20 mouse cellular contexts compared by ENCODE assay signal in the genomic region with DNA sequence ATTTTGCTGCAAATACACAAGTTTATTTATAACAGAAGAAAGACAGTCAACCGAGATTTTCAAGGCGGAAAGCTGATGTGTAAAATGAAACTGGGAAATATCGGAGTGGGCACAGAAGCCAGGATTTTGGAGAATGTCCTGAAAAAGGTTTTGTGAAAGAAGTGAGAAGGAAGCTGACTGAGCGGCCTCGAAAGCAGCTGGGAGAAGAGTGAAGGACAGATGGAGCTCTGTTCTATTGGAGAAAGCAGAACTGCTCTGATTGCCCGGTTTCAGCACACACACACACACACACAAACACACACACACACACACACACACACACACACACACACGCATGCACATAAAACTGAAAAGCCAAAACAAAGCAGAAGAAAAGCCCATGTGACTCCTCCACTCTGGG.
DNase-seq lines count a peak whose midpoint lies in the region; ATAC-seq lines count a peak whose summit lies in the region.
"Had no signal": no experiment of that assay in that cellular context is flagged by ENCODE, and none has a peak within 500 bp of the region (broad histone marks: within the 10 kb centered on the region; RNA-seq: fewer than 3 reads in every experiment).

No protein-coding gene starts in this region.

- H3K9me3 ChIP-seq in limb, embryonic 10.5 days (replicated peaks): no peaks in the 10 kb centered on the region
- H3K9me3 ChIP-seq: forebrain, embryonic 10.5 days; hindbrain, embryonic 12.5 days; hindbrain, embryonic 15.5 days had no signal

- no peak for DNase-seq in frontal cortex, postnatal 25 days (ENCODE audit: low spot score in 2 of 2)
- DNase-seq in left cerebral cortex, postnatal 25 days (ENCODE audit: low spot score in 2 of 2): peak; percentile 16 to 40
- no peak for DNase-seq in left cerebral cortex, adult 8-10 months (ENCODE audit: low spot score in 2 of 2)
- DNase-seq in limb, embryonic 10.5 days (ENCODE audit: low spot score): no peak
- DNase-seq in telencephalon, adult 2 months (ENCODE audit: low read depth, low spot score): peak; percentile 26
- DNase-seq in lung, postnatal 14 days: no peak
- DNase-seq: adrenal gland, adult 8-10 months; adrenal gland, postnatal 25 days; cerebellum, adult 18-20 months; cerebellum, adult 9-10 months; cerebellum, postnatal 14 days; gastrocnemius, postnatal 10 days; gastrocnemius, postnatal 36 days had no signal

- H3K4me1 ChIP-seq in limb, embryonic 10.5 days: peaks cover 30% of the 10 kb centered on the region
- H3K4me1 ChIP-seq: forebrain, embryonic 10.5 days; hindbrain, embryonic 15.5 days had no signal

- H3K4me3 ChIP-seq in limb, embryonic 10.5 days: no peak overlapping the region
- H3K4me3 ChIP-seq: forebrain, embryonic 10.5 days; hindbrain, embryonic 12.5 days; hindbrain, embryonic 15.5 days had no signal

- no peaks in the 10 kb centered on the region for H3K27me3 ChIP-seq in limb, embryonic 10.5 days (ENCODE audit: low read depth, poor library complexity, severe bottlenecking)
- H3K27me3 ChIP-seq: hindbrain, embryonic 12.5 days; hindbrain, embryonic 15.5 days had no signal

- peak; percentile 65; the same call in 1 of the 2 replicates for ATAC-seq in frontal cortex, adult (ENCODE audit: low TSS enrichment)
- ATAC-seq: activated CD4-positive, CD25-positive, alpha-beta regulatory T cell, adult 4 months; CD4-positive, CD25-positive, alpha-beta regulatory T cell, adult 4 months; forebrain, embryonic 16.5 days had no signal

- 91% methylated on average over 7 of the region's 7 CpGs for WGBS in limb, embryonic 10.5 days

- intact Hi-C loops in left cerebral cortex, postnatal 25 days (cut with DNase I): no loop called here

- H3K36me3 ChIP-seq in limb, embryonic 10.5 days: no peaks in the 10 kb centered on the region
- H3K36me3 ChIP-seq: forebrain, embryonic 10.5 days; hindbrain, embryonic 12.5 days; hindbrain, embryonic 15.5 days had no signal

- H3K27ac ChIP-seq in limb, embryonic 10.5 days: peak overlapping the region; percentile 56; the same call in 1 of the 2 replicates
- H3K27ac ChIP-seq: forebrain, embryonic 10.5 days; hindbrain, embryonic 12.5 days; hindbrain, embryonic 15.5 days had no signal

Comparison
In these comparisons a context has a peak if more than half of its experiments do, and no peak if none do; other contexts are left out.
1. DNase-seq: peak in left cerebral cortex, postnatal 25 days (2 of 2) and telencephalon, adult 2 months (single experiment); none in frontal cortex, postnatal 25 days (0 of 2), left cerebral cortex, adult 8-10 months (0 of 2), limb, embryonic 10.5 days (single experiment) and lung, postnatal 14 days (single experiment).